Mouse (Mus musculus) stomach, embryonic 15.5 days (tissue): ENCODE data around the gene Fut8. TPM values are rescaled to one million over a fixed set of nuclear protein-coding genes. Genes with fewer than 3 reads are reported as not detected.

ENCODE experiments used
- ATAC-seq: fragments of 200-750 bp; cut with Nextera tagmentation; 2 replicates; pipeline ENCODE4 v1.8.0; 2017; ENCODE audit warnings: low read depth, moderate number of reproducible peaks, moderate TSS enrichment; ENCODE audit not compliant: insufficient read depth, low FRiP score
- H3K27ac ChIP-seq: fragments of 300-500 bp; sonication (generic); 2 replicates; pipeline ENCODE4 v1.5.1; 2015; ENCODE audit warnings: mild to moderate bottlenecking, inconsistent platforms
- H3K27me3 ChIP-seq: fragments of 300-500 bp; sonication (generic); replicated peaks from 2 replicates; pipeline ENCODE4 v1.6.1; 2015; ENCODE audit warnings: inconsistent platforms
- H3K36me3 ChIP-seq: fragments of 300-500 bp; sonication (generic); 2 replicates; pipeline ENCODE4 v1.6.1; 2015; ENCODE audit warnings: inconsistent platforms
- H3K4me1 ChIP-seq: fragments of 300-500 bp; sonication (generic); 2 replicates; pipeline ENCODE4 v1.6.1; 2015; ENCODE audit warnings: inconsistent platforms
- H3K4me2 ChIP-seq: fragments of 300-500 bp; sonication (generic); 2 replicates; pipeline ENCODE4 v1.6.1; 2015; ENCODE audit warnings: mild to moderate bottlenecking, inconsistent platforms
- H3K4me3 ChIP-seq: fragments of 300-500 bp; sonication (generic); replicated peaks from 2 replicates; pipeline ENCODE4 v1.5.1; 2015; ENCODE audit warnings: inconsistent platforms
- H3K9ac ChIP-seq: fragments of 300-500 bp; sonication (generic); 2 replicates; pipeline ENCODE4 v1.6.1; 2015; ENCODE audit warnings: inconsistent platforms
- H3K9me3 ChIP-seq: fragments of 300-500 bp; sonication (generic); 2 replicates; pipeline ENCODE4 v1.6.1; 2016; ENCODE audit warnings: inconsistent platforms
- WGBS: fragments of 180-500 bp; shearing (Covaris S2); methylation state at CpG from one replicate; pipeline ENCODE4 v1.1.7; 2015; 5-methylcytosine and 5-hydroxymethylcytosine counted together
- polyA plus RNA-seq: library from polyadenylated mRNA; unstranded; fragments of >200 nt; fragmentation: Nextera tagmentation; extraction: Ambion mirVana; gene quantifications from 2 replicates; pipeline ENCODE4 v1.2.1, GENCODE M21; 2015

Gene Fut8
- polyA plus RNA-seq, 1 experiment from 2014 or later: 30.4 TPM

GRCm38 (mm10) chr12:77483180-77483855, 245.4 kb downstream of the Fut8 start:
- WGBS: 38% methylated on average over 9 of the region's 9 CpGs
- Histone ChIP-seq H3K4me3 (no peak overlapping the region), H3K4me2 (no peak overlapping the region), H3K9me3 (no peaks in the 10 kb centered on the region), H3K9ac (no peak overlapping the region), H3K27ac (no peak overlapping the region), H3K27me3 (no peaks in the 10 kb centered on the region), H3K36me3 (no peaks in the 10 kb centered on the region), H3K4me1 (no peaks in the 10 kb centered on the region)
- ATAC-seq: no peak

GRCm38 (mm10) chr12:77484761-77485160, 246.8 kb downstream of the Fut8 start:
- no peak overlapping the region for H3K27ac ChIP-seq
- H3K9ac ChIP-seq: no peak overlapping the region
- H3K4me1 ChIP-seq: no peaks in the 10 kb centered on the region
- H3K36me3 ChIP-seq: no peaks in the 10 kb centered on the region
- H3K9me3 ChIP-seq: no peaks in the 10 kb centered on the region
- no peaks in the 10 kb centered on the region for H3K27me3 ChIP-seq
- 78% methylated on average over 3 of the region's 3 CpGs for WGBS
- ATAC-seq: no peak
- no peak overlapping the region for H3K4me3 ChIP-seq
- H3K4me2 ChIP-seq: no peak overlapping the region

GRCm38 (mm10) chr12:77491478-77491877, 253.6 kb downstream of the Fut8 start:
- no peak overlapping the region for H3K27ac ChIP-seq
- H3K36me3 ChIP-seq: no peaks in the 10 kb centered on the region
- no peaks in the 10 kb centered on the region for H3K4me1 ChIP-seq
- no peaks in the 10 kb centered on the region for H3K27me3 ChIP-seq
- no peak for ATAC-seq
- no peak overlapping the region for H3K4me2 ChIP-seq
- no peaks in the 10 kb centered on the region for H3K9me3 ChIP-seq
- WGBS: 68% methylated on average over 3 of the region's 3 CpGs
- no peak overlapping the region for H3K4me3 ChIP-seq
- no peak overlapping the region for H3K9ac ChIP-seq

GRCm38 (mm10) chr12:77495781-77496180, 257.9 kb downstream of the Fut8 start:
- no peaks in the 10 kb centered on the region for H3K36me3 ChIP-seq
- H3K4me2 ChIP-seq: no peak overlapping the region
- no peak overlapping the region for H3K27ac ChIP-seq
- no peaks in the 10 kb centered on the region for H3K9me3 ChIP-seq
- H3K4me1 ChIP-seq: no peaks in the 10 kb centered on the region
- ATAC-seq: no peak
- no peaks in the 10 kb centered on the region for H3K27me3 ChIP-seq
- no peak overlapping the region for H3K4me3 ChIP-seq
- H3K9ac ChIP-seq: no peak overlapping the region
- WGBS: 89% methylated on average over 1 of the region's 1 CpGs

GRCm38 (mm10) chr12:77498153-77498552, 260.2 kb downstream of the Fut8 start:
- H3K4me1 ChIP-seq: no peaks in the 10 kb centered on the region
- no peaks in the 10 kb centered on the region for H3K27me3 ChIP-seq
- no peak overlapping the region for H3K4me2 ChIP-seq
- H3K9me3 ChIP-seq: no peaks in the 10 kb centered on the region
- no peak overlapping the region for H3K4me3 ChIP-seq
- H3K27ac ChIP-seq: no peak overlapping the region
- no peaks in the 10 kb centered on the region for H3K36me3 ChIP-seq
- no peak overlapping the region for H3K9ac ChIP-seq
- 62% methylated on average over 2 of the region's 2 CpGs for WGBS
- ATAC-seq: no peak

- Histone ChIP-seq H3K4me2 (no peak overlapping the region), H3K9ac (no peak overlapping the region), H3K9me3 (no peaks in the 10 kb centered on the region), H3K36me3 (no peaks in the 10 kb centered on the region), H3K27me3 (no peaks in the 10 kb centered on the region), H3K4me3 (no peak overlapping the region), H3K4me1 (no peaks in the 10 kb centered on the region), H3K27ac (no peak overlapping the region)
- WGBS: 57% methylated on average over 5 of the region's 5 CpGs
- ATAC-seq: no peak
Observed at GRCm38 (mm10) chr12:77500439-77501055, 262.6 kb downstream of the Fut8 start.

- Histone ChIP-seq H3K4me3 (no peak overlapping the region), H3K4me2 (no peak overlapping the region), H3K27me3 (no peaks in the 10 kb centered on the region), H3K9me3 (no peaks in the 10 kb centered on the region), H3K27ac (no peak overlapping the region), H3K36me3 (no peaks in the 10 kb centered on the region), H3K9ac (no peak overlapping the region), H3K4me1 (no peaks in the 10 kb centered on the region)
- no peak for ATAC-seq
- 41% methylated on average over 7 of the region's 7 CpGs for WGBS
Observed at GRCm38 (mm10) chr12:77501466-77502240, 263.7 kb downstream of the Fut8 start.

DNA sequence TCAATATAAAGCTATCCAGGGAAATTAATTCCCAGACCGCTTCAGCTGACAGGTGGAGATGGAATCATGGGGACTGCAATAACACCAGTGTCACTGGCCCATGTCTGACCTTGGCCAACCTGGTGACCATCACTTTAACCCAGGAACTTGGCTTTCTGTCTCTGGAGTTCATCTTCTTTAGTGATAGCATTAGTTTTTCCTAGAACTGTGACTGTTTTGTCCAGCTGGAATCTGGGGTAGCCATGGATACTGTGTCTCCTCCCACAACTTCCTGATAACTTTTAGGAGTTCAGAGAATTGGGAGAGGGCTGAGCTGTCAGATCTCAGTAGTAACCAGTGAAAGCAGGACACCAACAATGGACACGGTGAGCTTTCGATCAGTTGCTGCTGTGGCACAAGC, 264.3 kb downstream of the Fut8 start:
- Histone ChIP-seq H3K9ac (no peak overlapping the region), H3K4me1 (no peaks in the 10 kb centered on the region), H3K9me3 (no peaks in the 10 kb centered on the region), H3K4me3 (no peak overlapping the region), H3K4me2 (no peak overlapping the region), H3K36me3 (no peaks in the 10 kb centered on the region), H3K27ac (no peak overlapping the region), H3K27me3 (no peaks in the 10 kb centered on the region)
- no peak for ATAC-seq
- 77% methylated on average over 3 of the region's 3 CpGs for WGBS

DNA sequence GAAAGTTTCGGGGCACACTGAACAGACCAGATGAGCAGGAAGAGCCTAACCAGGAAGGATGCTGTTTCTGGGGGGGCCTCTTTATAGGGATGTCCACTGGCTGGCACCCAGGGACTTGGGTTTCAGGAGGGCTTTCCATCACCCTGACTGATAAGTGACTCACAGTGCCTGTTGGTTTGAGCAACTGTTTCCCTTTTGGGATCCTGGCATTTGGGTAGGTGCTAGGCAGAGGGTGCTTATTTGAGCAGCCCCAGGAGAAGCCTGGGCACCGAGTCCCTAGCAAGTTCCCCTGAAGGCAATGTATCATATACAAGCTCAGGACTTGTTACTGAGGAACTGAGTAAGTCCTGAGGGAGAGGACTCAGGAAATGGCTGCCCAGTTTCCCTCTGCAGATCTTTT, 267.5 kb downstream of the Fut8 start:
- WGBS: 87% methylated on average over 2 of the region's 2 CpGs
- ATAC-seq: no peak
- H3K36me3 ChIP-seq: no peaks in the 10 kb centered on the region
- no peak overlapping the region for H3K9ac ChIP-seq
- no peak overlapping the region for H3K27ac ChIP-seq
- no peaks in the 10 kb centered on the region for H3K9me3 ChIP-seq
- no peaks in the 10 kb centered on the region for H3K4me1 ChIP-seq
- no peaks in the 10 kb centered on the region for H3K27me3 ChIP-seq
- no peak overlapping the region for H3K4me3 ChIP-seq
- H3K4me2 ChIP-seq: no peak overlapping the region

DNA sequence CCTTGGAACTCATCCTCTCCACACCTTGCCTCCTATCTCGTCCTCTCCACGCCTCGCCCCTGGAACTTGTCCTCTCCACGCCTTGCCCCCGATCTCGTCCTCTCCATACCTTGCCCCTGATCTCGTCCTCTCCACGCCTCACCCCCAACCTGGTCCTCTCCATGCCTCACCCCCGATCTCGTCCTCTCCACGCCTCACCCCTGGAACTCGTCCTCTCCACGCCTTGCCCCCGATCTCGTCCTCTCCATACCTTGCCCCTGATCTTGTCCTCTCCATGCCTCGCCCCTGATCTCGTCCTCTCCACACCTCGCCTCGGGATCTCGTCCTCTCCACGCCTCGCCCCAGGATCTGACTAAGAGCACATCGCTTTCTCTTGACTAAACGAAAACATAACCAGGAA, 269.8 kb downstream of the Fut8 start:
- H3K9ac ChIP-seq: no peak overlapping the region
- H3K36me3 ChIP-seq: no peaks in the 10 kb centered on the region
- H3K4me3 ChIP-seq: no peak overlapping the region
- H3K27ac ChIP-seq: no peak overlapping the region
- ATAC-seq: no peak
- H3K27me3 ChIP-seq: no peaks in the 10 kb centered on the region
- WGBS: 85% methylated on average over 24 of the region's 24 CpGs
- no peak overlapping the region for H3K4me2 ChIP-seq
- H3K4me1 ChIP-seq: no peaks in the 10 kb centered on the region
- H3K9me3 ChIP-seq: no peaks in the 10 kb centered on the region

- no peaks in the 10 kb centered on the region for H3K4me1 ChIP-seq
- no peak overlapping the region for H3K9ac ChIP-seq
- H3K9me3 ChIP-seq: no peaks in the 10 kb centered on the region
- H3K36me3 ChIP-seq: no peaks in the 10 kb centered on the region
- no peak for ATAC-seq
- WGBS: 79% methylated on average over 7 of the region's 7 CpGs
- H3K27ac ChIP-seq: no peak overlapping the region
- no peak overlapping the region for H3K4me3 ChIP-seq
- H3K27me3 ChIP-seq: no peaks in the 10 kb centered on the region
- H3K4me2 ChIP-seq: no peak overlapping the region
Observed at GRCm38 (mm10) chr12:77510758-77511157, 272.8 kb downstream of the Fut8 start.

DNA sequence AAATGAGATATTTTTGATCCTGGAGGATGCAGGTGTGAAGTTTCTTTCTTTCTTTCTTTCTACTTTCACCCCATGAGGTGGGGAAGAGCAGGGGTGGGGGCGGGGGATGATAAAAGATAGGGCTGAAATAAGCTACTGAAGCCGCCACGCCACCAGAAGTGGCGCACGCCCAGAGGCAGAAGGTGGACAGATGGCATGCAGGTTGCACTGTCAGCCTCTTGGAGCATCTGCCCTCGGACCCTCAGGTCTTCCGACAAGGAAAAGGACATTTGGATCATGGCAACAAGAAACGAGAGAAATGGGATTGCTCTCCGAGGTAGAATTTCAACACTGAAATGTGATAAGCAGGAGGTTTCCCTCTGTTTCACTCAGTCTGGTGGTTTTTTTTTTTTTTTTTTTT, 273.3 kb downstream of the Fut8 start:
- Histone ChIP-seq H3K27ac (no peak overlapping the region), H3K36me3 (no peaks in the 10 kb centered on the region), H3K4me1 (no peaks in the 10 kb centered on the region)

More for the DNA sequence above, 273.3 kb downstream of the Fut8 start:
- Histone ChIP-seq H3K4me3 (no peak overlapping the region), H3K27me3 (no peaks in the 10 kb centered on the region), H3K9me3 (no peaks in the 10 kb centered on the region), H3K4me2 (no peak overlapping the region), H3K9ac (no peak overlapping the region)
- whole genome bisulfite sequencing: 78% methylated on average over 9 of the region's 9 CpGs
- ATAC-seq: no peak
